Mouse (Mus musculus) midbrain, postnatal 0 days (tissue): ENCODE measurements around the gene Unc45b. TPM values are rescaled to one million over a fixed set of nuclear protein-coding genes. Genes with fewer than 3 reads are reported as not detected.

Experiments
- ATAC-seq: fragments of 200-750 bp; cut with Nextera tagmentation; 2 replicates; pipeline ENCODE4 v1.8.0; 2017; ENCODE audit warnings: moderate number of reproducible peaks, mild to moderate bottlenecking, moderate TSS enrichment, moderate library complexity; ENCODE audit not compliant: low FRiP score
- DNase-seq: peaks from one replicate; pipeline ENCODE4 v3.0.0-alpha.2; 2015; ENCODE audit warnings: low spot score
- H3K27ac ChIP-seq: fragments of 300-500 bp; sonication (generic); 2 replicates; pipeline ENCODE4 v1.5.1; 2014; ENCODE audit warnings: low read depth, mild to moderate bottlenecking, low read length, mixed read lengths
- H3K27me3 ChIP-seq: fragments of 300-500 bp; sonication (generic); 2 replicates; pipeline ENCODE4 v1.6.1; 2014; ENCODE audit warnings: low read length, control low read depth, mixed read lengths; ENCODE audit not compliant: insufficient read depth
- H3K36me3 ChIP-seq: fragments of 300-500 bp; sonication (generic); 2 replicates; pipeline ENCODE4 v1.6.1; 2014; ENCODE audit warnings: low read length, control low read depth, mixed read lengths; ENCODE audit not compliant: insufficient read depth
- H3K4me1 ChIP-seq: fragments of 300-500 bp; sonication (generic); 2 replicates; pipeline ENCODE4 v1.6.1; 2014; ENCODE audit warnings: mild to moderate bottlenecking, control low read depth, antibody characterized with exemption, low read length, mixed read lengths; ENCODE audit not compliant: insufficient read depth
- H3K4me2 ChIP-seq: fragments of 300-500 bp; sonication (generic); 2 replicates; pipeline ENCODE4 v1.6.1; 2014; ENCODE audit warnings: low read depth, mild to moderate bottlenecking, low read length, mixed read lengths; ENCODE audit not compliant: poor library complexity, severe bottlenecking
- H3K4me3 ChIP-seq: fragments of 300-500 bp; sonication (generic); 2 replicates; pipeline ENCODE4 v1.5.1; 2014; ENCODE audit warnings: low read depth, mild to moderate bottlenecking, low read length, moderate library complexity
- H3K9ac ChIP-seq: fragments of 300-500 bp; sonication (generic); replicated peaks from 2 replicates; pipeline ENCODE4 v1.6.1; 2014; ENCODE audit warnings: mild to moderate bottlenecking, low read length, moderate library complexity, mixed read lengths; ENCODE audit not compliant: poor library complexity, severe bottlenecking
- H3K9me3 ChIP-seq: fragments of 300-500 bp; sonication (generic); 2 replicates; pipeline ENCODE4 v1.6.1; 2016; ENCODE audit warnings: low read length, control low read depth
- CTCF ChIP-seq: IDR thresholded peaks from 2 replicates; pipeline ENCODE4 v1.5.1; 2016; ENCODE audit warnings: antibody characterized with exemption, mild to moderate bottlenecking
- WGBS: fragments of 180-500 bp; shearing (Covaris S2); extraction: QIAGEN DNeasy Blood & Tissue Kit; methylation state at CpG from one replicate; pipeline ENCODE4 v1.1.7; 2014; 5-methylcytosine and 5-hydroxymethylcytosine counted together
- polyA plus RNA-seq: library from polyadenylated mRNA; unstranded; fragments of >200 nt; fragmentation: Nextera tagmentation; extraction: Ambion mirVana; gene quantifications from 2 replicates; pipeline ENCODE4 v1.2.1, GENCODE M21; 2015
- total RNA-seq: library from RNA; depleted of rRNA; stranded (reverse); fragments of >200 nt; gene quantifications from 2 replicates; pipeline ENCODE4 v1.2.3, GENCODE M21; 2014

Unc45b gene
- total and polyA plus RNA-seq, 2 experiments from 2014 or later, result 0.05 to 2.9 TPM

- Histone ChIP-seq H3K27me3 (no peaks in the 10 kb centered on the region), H3K4me3 (no peak overlapping the region), H3K4me2 (no peak overlapping the region), H3K27ac (no peak overlapping the region), H3K4me1 (no peaks in the 10 kb centered on the region), H3K9me3 (no peaks in the 10 kb centered on the region), H3K9ac (no peak overlapping the region), H3K36me3 (no peaks in the 10 kb centered on the region)
- no peak for DNase-seq
- WGBS, result 85% methylated on average over 10 of the region's 10 CpGs
- no peak for TF ChIP-seq CTCF
- ATAC-seq, result no peak
Measured at GRCm38 (mm10) chr11:82865957-82866356, 44.4 kb upstream of the Unc45b start.

- Histone ChIP-seq H3K4me2 (no peak overlapping the region), H3K4me1 (no peaks in the 10 kb centered on the region), H3K4me3 (no peak overlapping the region), H3K9me3 (no peaks in the 10 kb centered on the region), H3K9ac (no peak overlapping the region), H3K27me3 (no peaks in the 10 kb centered on the region), H3K36me3 (no peaks in the 10 kb centered on the region), H3K27ac (no peak overlapping the region)
- WGBS, result 28% methylated on average over 7 of the region's 7 CpGs
- TF ChIP-seq CTCF, result no peak
- DNase-seq (no peak), ATAC-seq (no peak)
Measured at GRCm38 (mm10) chr11:82866850-82867564, 43.3 kb upstream of the Unc45b start.

GRCm38 (mm10) chr11:82867956-82868355 lies 42.4 kb upstream of the Unc45b start:
- DNase-seq (no peak), ATAC-seq (no peak)
- 67% methylated on average over 5 of the region's 5 CpGs for WGBS

GRCm38 (mm10) chr11:82869506-82870172 lies 40.7 kb upstream of the Unc45b start:
- Histone ChIP-seq H3K9ac (no peak overlapping the region), H3K27ac (no peak overlapping the region), H3K4me2 (0 out of 2 replicates have a peak overlapping the region, but pooled peaks have one; percentile 85), H3K4me3 (no peak overlapping the region; the same call in 1 of the 2 replicates), H3K36me3 (no peaks in the 10 kb centered on the region), H3K9me3 (no peaks in the 10 kb centered on the region), H3K4me1 (no peaks in the 10 kb centered on the region), H3K27me3 (no peaks in the 10 kb centered on the region)
- 78% methylated on average over 9 of the region's 9 CpGs for WGBS
- DNase-seq, result no peak
- ATAC-seq, result no peak
- TF ChIP-seq CTCF, result no peak

More at GRCm38 (mm10) chr11:82867956-82868355, 42.4 kb upstream of the Unc45b start:
- no peak overlapping the region for H3K4me3 ChIP-seq
- no peak overlapping the region for H3K4me2 ChIP-seq
- TF ChIP-seq CTCF, result no peak
- no peak overlapping the region for H3K9ac ChIP-seq
- H3K36me3 ChIP-seq, result no peaks in the 10 kb centered on the region
- no peaks in the 10 kb centered on the region for H3K27me3 ChIP-seq
- no peaks in the 10 kb centered on the region for H3K9me3 ChIP-seq
- H3K27ac ChIP-seq, result no peak overlapping the region
- no peaks in the 10 kb centered on the region for H3K4me1 ChIP-seq

- no peak overlapping the region for H3K27ac ChIP-seq
- no peaks in the 10 kb centered on the region for H3K27me3 ChIP-seq
- TF ChIP-seq CTCF, result no peak
- peak overlapping the region; percentile 73 for H3K4me3 ChIP-seq
- peak overlapping the region; percentile 85 for H3K4me2 ChIP-seq
- WGBS, result 4% methylated on average over 36 of the region's 36 CpGs
- no peaks in the 10 kb centered on the region for H3K36me3 ChIP-seq
- DNase-seq (no peak), ATAC-seq (peak; percentile 41)
- H3K4me1 ChIP-seq, result no peaks in the 10 kb centered on the region
- no peaks in the 10 kb centered on the region for H3K9me3 ChIP-seq
- peak overlapping the region; percentile 67 for H3K9ac ChIP-seq
Measured at GRCm38 (mm10) chr11:82870173-82871030, 39.9 kb upstream of the Unc45b start.
